Mouse (Mus musculus): ENCODE results near the gene Spint2.
A peak's percentile ranks its signal among the peaks of the same experiment; 100 is the strongest.

Gene Spint2

DNA sequence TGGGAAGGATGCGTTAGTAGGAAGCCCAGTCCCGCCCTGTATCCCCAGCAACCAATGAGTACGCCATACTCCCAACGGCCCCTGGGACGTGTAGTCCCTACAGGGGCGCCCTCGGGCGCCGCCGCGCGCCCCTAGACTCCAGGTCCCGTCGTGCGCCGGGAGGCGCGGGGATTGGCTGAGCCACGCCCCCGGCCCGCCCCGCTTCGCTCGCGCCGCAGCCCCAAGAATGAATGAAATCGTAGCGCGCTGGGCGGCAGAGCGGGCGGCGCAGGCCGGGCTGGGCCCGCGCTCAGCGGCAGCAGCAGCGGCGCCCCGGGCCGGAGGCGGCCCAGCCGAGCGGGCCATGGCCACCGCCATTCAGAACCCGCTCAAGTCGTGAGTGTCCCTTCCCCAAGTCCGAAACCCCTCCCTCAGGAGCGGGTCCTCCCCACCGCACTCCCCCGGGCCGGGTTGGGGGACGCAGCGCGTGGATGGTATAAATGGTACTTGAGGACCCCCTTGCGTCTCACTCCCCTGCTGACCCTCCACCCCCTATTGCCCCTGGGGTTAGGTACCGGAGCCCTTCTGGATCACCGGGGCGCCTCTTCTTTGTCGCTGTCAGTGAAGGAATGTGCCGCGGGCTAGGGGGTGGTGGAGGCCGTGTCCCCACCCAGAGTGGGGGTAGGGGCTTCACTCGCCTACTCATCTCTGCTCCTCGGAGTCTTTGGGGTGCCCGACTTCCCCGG is 22.2 kb upstream of the Spint2 start, which contains the start of gene Dpf1:
Gene Dpf1, plus strand, starts transcription at position 214 of the 725 bp plus-strand sequence.
- peak; percentile 87 to 93 for DNase-seq

DNA sequence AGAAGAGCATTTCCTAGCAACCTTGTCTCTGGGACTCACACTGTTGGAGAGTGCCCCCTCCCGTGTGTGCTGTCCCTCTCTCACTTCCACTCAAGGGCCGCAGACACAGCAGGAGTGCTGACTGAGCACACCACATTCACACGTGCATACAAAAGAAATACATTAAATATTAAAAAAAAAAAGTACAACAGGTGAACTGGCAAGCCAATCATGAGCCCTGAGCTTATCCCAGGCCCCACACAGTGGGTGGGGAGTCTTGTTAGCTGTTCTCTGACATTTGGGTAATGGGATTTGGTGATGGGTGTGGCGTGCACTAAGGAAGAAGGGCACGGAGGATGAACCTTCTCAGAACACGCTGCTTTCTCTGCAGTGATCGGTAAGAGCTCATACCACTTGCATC is 20.9 kb upstream of the Spint2 start:
- no peak for DNase-seq

DNA sequence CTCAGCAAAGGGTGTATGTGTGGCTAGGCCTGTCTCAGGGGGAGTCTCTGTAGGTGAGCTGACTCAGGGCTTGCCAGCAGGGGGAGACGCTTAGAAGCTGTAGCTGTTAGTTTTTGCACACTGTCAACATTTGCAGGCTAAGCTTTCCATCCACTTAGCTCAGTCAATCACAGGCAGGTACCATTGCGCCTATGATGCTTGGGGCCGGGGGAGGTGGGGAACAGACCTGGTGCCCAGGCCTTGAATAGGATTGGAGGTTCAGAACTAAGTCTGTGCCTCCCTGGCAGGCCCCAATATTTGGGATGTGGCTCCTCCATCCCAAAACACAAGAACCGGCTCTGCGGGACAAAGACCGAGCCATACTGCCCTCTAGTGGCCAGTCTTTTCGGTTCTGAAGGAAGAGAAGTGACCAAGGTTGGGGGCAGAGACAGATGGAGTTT is 19.4 kb upstream of the Spint2 start:
- peak in 1 of 2 experiments; percentile 80 for DNase-seq

DNA sequence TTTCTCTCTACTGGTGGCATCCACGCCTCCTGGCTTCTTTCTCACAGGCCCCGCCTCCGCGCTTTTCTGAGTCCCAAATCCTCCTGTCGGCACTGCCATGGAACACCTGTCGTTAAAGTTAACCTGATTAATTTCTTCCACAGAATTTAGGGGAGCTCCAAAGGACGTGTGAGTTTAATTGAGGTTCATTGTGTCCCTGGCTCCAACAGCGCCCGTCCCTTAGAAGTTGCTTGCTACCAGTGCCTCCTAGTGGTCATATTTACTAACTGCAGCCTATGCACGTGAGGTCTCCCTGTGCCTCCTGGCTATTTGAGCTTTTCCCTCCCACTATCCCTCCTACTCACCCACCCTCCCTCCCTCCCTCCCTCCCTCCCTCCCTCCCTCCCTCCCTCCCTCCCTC is 15.3 kb upstream of the Spint2 start:
- peak; percentile 65 to 79 for DNase-seq

DNA sequence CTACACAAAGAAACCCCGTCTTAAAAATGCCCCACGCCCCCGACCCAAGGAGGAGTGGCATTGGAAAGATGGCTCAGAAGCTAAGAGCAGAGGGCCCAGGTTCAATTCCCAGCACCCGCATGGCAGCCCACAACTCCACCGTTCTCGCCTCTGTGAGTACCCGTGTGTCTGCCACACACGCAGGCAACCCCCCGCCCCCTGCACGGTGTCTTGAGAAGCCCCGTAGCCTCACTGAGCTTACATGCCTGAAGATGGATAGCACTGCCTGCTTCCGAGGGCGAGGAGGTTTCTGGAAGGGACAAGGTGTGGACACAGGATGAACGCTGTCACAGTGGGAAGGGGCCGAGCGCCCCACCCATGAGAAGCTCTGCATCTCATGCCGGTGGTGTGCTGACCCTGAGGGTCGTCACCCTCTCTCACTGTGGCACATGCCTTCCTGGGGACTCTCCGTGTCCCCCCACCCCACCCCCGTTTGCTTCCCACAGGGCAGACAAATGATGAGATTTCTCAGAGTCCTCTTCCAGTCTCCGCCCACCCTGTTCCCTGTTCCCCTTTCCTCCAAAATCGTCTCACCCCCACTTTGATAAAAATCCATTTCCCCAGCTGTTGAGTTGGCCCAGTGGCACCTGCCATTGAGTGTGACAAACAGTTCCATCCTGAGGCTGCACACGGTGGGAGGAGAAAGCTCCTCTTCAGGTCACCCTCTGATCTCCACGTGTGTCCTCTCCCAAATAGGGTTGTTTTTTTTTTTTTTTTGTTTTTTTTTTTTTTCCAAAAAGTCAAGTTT is 14.3 kb upstream of the Spint2 start:
- no peak for DNase-seq

DNA sequence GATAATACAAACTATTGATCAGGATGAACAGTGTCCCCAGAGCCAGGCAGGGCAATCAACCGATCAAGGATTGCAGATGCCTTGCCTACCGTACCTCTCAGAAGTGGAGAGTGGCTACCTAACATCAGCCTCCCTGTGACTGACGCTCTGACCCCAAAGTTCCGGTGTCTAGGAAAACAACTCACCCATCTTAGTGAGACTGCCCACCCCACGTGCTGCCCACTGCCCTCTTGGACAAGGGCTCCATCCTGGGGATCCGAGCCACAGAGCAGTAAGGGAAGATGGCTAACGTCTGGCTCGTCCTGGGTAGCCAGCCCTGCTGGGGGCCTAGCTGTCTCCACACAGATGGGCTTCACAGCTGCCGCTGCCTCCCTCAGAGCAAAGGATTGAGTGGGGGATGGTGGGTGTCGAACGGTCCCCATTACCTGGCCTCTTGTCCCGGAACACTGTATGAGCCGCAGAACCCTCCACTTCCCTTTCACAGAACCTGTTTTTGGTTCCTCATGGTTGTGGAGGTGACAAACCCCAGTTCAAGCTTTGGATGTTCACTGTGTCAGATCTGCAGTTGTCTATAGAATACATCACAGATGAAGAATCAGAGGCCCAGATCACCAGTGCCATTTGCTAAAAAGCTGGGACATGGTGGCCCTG is 12.5 kb upstream of the Spint2 start:
- DNase-seq = no peak

DNA sequence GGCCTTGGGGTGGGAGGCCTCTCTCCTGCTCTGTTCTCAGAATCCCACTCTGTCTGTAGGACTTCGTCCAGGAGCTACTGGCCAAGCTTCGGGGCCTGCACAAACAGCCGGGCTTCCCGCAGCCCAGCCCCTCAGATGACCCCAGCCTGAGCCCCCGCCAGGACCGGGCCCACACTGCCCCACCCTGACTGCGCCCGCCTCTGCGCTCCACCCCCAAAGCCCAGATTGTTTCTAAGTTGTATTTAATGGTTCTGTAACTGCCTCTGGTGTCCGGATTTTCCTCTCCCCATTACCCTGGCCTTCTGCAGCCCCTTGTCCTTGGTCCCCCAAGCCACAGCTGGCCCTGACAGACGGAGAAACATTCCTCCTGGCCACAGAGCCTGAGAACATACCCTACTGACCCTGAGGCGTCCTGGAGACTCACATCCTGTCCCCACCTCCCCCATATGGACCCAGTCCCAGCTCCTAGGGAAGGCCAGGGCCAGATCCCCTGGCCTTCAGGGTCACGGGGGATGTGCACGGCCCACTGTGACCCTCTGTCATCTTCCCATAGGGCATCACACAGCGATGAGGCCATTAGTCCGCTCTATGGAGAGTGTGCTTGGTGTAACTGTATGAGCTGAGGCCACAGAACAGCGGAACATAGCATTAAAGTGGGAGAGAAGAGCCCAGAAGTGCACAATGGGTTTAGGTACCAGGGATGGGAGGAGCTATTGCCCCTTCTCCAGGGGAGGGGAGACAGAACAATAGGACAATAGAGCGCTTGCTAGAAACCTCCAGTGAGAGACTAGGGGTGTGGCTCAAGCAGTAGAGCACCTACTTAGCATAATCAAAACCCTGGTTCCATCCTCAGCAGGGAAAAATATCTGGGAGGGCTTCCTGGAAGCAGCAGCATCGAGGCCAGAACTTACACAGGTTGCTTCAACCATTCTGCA is 11.7 kb upstream of the Spint2 start:
- DNase-seq = peak; percentile 73 to 91

DNA sequence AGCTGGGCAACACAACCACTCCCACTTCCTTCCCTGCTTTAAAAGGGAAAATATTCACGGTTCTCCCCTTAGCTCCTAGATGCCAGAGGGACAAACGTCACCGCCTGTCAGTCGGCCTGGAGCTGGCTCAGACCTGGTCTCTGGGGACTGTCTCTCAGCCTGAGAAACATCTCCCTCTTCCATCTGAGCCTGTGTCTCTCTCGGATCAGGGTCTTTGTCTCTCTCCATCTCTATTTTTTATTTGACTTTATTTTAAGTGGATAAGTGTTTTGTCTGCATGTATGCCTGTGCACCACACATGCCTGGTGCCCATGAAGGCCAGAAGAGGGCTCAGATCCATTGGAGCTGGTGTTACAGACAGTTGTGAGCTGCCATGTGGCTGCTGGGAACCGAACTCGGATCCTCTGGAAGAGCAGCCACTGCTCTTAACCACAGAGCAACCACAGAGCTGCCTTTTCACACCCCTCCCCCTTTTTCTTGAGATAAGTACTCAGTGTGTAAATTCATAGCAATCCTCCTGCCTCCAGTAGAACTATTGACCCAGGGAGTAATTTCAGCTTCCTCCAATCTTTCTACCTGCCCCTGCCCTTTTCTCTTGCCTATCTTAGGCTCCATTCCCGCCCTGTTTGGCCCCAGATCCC is 10.9 kb upstream of the Spint2 start:
- DNase-seq = peak in 1 of 2 experiments; percentile 54

DNA sequence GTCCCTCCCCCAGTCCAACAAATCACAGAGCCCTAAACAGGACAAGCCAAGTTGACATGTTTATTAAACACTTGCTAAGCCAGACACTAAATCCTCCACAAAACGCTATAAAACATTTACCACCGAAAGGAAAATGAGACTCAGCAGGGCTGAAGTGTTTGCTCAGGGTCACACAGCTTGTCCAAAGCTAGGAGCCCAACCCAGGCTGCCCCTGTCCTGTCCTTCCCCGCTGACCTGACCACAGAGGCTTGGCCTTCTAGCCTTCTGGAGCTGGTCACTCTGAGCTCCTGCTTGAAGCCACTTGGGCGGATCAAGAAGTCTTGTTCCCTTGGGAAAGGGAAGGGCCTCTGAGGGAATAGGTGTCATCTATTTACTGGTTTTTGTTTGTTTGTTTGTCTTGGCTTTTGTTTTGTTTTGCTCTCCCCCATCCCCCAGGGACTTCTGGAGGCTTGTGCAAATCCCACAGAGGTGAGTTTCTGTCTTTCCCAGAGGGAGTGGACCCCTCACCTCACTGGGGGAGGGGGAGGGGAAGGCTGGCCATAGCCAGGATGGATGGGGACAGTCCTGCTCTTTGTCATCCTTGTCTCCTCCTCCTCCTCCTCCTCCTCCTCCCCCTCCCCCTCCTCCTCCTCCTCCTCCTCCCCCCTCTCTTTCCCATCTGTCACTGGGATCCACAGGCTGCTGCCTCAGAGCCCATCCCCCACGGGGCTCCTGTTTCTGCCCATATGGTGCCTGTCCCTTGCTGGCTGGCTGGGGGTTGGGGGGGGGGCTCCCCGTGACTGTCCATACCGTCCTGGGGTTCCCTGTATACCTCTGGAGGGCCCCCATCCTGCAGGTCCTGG is 10.1 kb upstream of the Spint2 start:
- peak; percentile 34 to 62 for DNase-seq

DNA sequence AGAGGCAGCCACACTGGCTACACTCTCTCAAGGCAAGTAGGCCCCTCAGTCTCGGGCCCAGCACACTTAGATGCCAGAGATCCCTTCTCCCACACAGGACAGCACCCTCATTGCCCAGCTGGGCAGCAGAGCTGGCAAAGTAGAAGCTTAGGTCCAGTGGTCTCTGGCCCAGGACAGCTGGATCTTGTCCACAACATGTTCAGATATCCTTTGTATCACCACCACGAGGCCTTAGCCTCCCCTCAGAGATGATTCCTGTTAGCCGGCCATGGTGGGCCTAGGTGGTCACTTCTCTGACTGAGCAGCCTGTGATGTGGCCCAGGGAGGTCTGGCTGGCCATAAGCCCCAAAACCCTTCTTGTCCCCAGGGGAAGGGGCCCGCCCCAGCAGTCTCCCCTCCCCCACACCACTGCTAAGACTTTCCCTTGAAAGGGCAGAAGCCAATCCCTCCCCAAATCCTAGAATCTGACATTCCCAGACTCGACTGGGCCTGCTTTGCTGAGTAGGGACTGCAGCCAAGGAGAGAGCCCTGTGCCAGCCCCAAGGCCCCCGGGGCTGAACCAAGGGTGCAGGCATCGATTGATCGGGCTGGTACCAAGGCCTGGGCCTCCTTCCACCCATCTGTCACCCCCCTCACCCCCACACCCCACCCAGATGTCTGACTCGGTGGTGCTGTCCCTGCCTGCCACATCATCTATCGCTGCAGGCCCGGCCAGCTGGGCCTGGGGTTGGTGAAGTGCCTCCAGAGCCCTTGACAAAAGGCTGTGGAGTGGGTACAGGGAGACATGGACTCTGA is 9.2 kb upstream of the Spint2 start:
- DNase-seq = peak; percentile 38 to 68

DNA sequence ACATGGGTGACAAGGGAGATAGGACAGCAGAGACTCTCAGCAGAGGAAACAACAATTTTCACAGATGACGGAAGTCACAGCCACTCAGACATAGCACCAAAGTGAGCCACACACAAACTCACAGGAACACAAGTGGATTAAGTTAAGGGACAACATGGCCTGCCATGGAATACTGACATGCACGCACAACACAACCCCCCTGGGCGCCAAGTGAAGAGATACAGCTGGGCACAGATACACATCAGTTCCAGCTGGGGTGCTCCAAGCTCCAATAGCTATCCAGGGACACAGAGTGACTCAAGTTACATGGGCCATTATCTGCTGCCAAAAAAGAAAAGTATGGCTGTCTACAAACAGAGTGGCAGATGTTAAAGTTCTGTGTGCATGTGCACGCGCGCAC is 8.1 kb upstream of the Spint2 start:
- peak; percentile 78 to 93 for DNase-seq

DNA sequence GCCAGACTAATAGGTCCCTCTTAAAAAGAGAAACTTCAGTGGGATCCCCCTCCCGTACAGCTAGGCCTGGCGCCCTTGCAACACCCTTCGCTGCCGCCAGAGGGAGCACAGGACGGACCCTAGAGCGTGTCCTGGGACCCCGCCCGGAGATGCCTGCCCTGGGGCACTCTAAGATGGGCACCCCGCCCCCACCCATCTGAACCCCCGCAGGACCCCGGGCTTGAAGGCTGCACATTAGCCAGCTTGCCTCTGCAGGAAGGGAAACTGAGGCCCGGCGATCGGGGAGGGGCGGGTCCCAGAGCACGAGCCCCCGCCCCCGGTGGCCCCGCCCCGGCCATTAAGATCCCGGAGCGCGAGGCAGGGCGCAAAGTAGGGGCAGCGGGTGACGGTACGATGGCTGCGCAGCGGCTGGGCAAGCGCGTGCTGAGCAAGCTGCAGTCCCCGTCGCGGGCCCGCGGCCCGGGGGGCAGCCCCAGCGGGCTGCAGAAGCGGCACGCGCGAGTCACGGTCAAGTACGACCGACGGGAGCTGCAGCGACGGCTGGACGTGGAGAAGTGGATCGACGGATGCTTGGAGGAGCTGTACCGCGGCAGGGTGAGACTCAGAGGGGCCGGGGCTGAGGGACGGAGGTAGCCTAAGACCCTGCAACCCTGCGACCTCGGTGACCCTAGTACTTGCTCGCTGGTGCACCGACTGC is 7.4 kb upstream of the Spint2 start, which contains the start of gene Ppp1r14a:
Gene Ppp1r14a, plus strand, starts transcription at position 367 of the 697 bp plus-strand sequence.
- DNase-seq = peak; percentile 86 to 89

DNA sequence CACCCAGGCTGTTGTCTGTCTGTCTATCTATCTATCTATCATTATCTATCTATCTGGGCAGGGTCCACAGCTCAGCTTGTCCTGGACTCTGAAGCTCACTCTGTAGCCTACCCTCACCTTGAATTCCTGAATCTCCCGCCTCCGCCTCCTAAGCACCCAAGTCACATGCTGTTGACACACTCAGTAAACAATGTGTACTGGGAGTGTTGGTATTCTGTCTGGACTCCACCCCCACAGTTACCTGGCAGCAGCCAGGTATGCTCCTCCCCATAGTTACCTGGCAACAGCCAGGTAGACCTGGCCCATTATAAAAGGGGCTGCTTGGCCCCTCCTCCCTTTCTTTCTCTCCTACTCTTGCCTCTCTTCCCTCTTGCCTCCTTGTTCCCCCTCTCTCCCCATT is 6.4 kb upstream of the Spint2 start:
- DNase-seq = peak in 1 of 2 experiments; percentile 59

DNA sequence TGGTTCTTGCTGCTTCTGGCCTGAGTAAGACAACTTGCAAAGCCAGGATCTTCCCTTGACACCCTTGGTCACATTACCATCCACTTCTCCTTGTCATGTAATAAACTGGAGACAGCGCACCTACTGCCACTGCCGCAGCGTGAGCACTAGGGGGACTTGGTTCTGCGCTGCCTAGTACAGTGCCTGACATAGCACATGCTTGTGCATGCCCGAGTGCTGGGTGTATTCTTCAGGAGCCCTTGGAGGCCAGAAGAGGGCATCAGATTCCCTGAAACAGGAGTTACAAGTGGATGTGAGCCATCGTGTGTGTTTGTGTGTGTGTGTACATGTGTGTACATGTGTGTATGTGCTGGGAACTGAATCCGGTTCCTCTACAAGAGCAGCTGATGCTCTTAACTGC is 5.8 kb upstream of the Spint2 start:
- DNase-seq = no peak

DNA sequence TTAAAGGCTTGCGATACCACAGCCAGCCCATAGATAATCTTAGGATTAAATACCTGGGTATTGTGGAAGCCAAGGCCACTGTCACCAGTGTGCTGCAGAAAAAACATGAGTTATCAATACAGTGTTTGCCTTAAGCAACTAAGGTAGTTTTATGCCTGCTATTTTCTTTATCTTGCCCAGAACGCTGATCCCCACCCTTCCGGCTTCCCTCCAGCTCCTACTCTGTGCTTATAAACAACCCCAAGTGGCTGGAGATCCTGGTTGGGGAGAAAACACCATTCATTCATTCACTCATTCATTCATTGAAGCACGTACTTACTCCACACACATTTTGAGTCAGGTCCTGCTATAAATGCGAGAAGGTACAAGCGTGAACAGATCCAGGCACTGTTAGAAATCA is 2.8 kb upstream of the Spint2 start:
- DNase-seq = no peak

DNA sequence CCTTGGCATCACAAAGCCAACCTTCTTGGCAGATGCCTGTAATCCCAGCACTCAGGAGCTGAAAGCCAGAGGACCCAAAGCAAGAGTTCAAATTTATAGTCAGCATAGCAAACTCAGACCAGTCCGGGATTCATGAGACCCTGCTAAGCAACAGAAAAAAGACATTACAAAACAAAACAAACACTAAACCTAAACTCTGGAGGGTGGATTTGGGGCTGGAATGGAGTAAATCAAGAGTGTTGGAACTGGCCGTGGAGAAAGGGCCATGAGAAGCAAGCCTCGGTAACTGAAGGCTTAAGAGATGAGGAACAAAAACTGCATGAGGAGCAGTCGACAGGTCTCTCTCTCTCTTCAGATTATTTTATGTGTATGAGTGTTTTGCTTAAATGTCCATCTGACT is 2.2 kb upstream of the Spint2 start:
- no peak for DNase-seq

DNA sequence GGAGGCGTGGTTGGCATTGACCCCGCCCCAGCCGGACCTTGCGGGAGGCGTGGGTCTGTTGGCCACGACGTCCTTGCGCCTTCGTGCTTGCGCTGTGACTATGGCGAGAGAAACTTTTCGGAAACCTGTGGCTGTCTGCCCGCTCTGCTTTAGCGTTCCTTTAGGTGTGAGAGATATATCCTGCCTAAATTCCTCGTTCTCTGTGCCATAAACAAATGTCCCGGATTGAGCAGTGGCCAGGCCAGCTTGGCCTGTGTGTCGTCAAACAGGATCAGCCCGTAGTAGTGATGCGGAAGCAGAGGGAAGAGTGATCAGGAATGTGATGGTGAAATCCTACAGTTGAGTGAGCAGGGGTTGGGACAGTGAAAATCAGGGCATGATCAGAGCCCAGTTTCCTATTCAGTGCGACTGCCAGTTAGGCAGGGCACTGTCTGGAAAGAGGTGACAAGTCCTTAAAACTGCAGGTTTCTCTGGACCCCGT is 402 bp upstream of the Spint2 start:
- no peak for DNase-seq

DNA sequence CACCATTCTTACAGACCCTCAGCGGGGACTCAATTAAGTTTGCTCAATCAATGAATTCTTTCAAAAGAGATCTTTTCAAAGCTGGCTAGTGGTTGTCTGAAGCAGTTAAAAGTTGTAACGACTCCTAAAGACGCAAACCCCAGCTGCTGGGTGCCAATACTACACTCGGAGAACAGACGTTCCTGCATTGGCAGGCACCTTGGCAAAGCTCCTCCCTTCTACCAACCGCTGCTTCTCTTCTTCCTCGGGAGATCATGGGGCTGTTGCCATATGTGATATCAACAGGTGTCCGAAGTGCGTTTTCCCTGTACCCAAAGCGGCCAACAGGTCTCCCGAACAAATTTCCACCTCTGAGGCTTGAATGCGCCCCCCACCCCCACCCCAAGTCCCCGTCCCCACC is 911 bp downstream of the Spint2 start:
- DNase-seq = no peak

DNA sequence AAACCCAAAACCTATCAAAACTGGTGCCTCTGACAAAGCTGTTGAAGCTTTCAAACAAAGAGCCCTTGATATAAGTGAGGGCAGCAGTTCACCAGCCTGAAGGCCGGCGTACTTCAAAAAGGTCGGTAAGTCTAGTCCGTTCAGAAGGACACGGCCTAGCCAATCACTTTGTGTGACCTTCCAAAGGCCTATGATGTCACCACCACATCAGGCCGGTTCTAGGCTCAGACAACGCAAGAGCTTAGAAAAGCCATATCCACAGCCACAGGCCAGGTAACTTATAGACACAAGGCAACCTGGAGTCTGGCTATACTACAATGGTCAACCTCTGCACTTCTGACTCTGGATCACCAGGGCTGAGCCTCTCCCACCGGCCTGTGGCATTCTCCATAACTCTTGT is 1.8 kb downstream of the Spint2 start:
- no peak for DNase-seq

All from lung, postnatal 4 days (tissue).